Mouse (Mus musculus): ENCODE data around the gene Tsc1. TPM values are rescaled to one million over a fixed set of nuclear protein-coding genes. Genes with fewer than 3 reads are reported as not detected.

Gene Tsc1
- polyA plus RNA-seq, 1 experiment from 2014 or later = 15.7 TPM

GRCm38 (mm10) chr2:28632626-28633025, 8.4 kb upstream of the Tsc1 start:
- 48% methylated on average over 1 of the region's 1 CpGs for WGBS

GRCm38 (mm10) chr2:28633136-28633535, 7.9 kb upstream of the Tsc1 start:
- Histone ChIP-seq H3K4me2 (no peak overlapping the region), H3K36me3 (no peaks in the 10 kb centered on the region), H3K9ac (no peak overlapping the region), H3K9me3 (no peaks in the 10 kb centered on the region), H3K27ac (no peak overlapping the region), H3K4me3 (no peak overlapping the region), H3K4me1 (peaks cover 13% of the 10 kb centered on the region), H3K27me3 (no peaks in the 10 kb centered on the region)
- ATAC-seq (ENCODE audit: insufficient number of reproducible peaks, low FRiP score, low TSS enrichment, low read depth) = no peak
- WGBS = 38% methylated on average over 4 of the region's 4 CpGs

More at GRCm38 (mm10) chr2:28632626-28633025, 8.4 kb upstream of the Tsc1 start:
- Histone ChIP-seq H3K4me2 (no peak overlapping the region), H3K27ac (no peak overlapping the region), H3K4me1 (peaks cover 10% of the 10 kb centered on the region), H3K36me3 (no peaks in the 10 kb centered on the region), H3K9ac (no peak overlapping the region), H3K27me3 (no peaks in the 10 kb centered on the region), H3K4me3 (no peak overlapping the region), H3K9me3 (no peaks in the 10 kb centered on the region)
- ATAC-seq (ENCODE audit: insufficient number of reproducible peaks, low FRiP score, low TSS enrichment, low read depth) = no peak

- H3K4me1 ChIP-seq = peaks cover 13% of the 10 kb centered on the region
- H3K36me3 ChIP-seq = no peaks in the 10 kb centered on the region
- ATAC-seq (ENCODE audit: insufficient number of reproducible peaks, low FRiP score, low TSS enrichment, low read depth) = no peak
- H3K9me3 ChIP-seq = no peaks in the 10 kb centered on the region
- H3K4me3 ChIP-seq = no peak overlapping the region
- no peak overlapping the region for H3K27ac ChIP-seq
- H3K9ac ChIP-seq = no peak overlapping the region
- 75% methylated on average over 1 of the region's 1 CpGs for WGBS
- no peak overlapping the region for H3K4me2 ChIP-seq
- H3K27me3 ChIP-seq = no peaks in the 10 kb centered on the region
Measured at GRCm38 (mm10) chr2:28635199-28635598, 5.8 kb upstream of the Tsc1 start.

- no peaks in the 10 kb centered on the region for H3K9me3 ChIP-seq
- no peak overlapping the region for H3K4me3 ChIP-seq
- ATAC-seq (ENCODE audit: insufficient number of reproducible peaks, low FRiP score, low TSS enrichment, low read depth) = no peak
- H3K27me3 ChIP-seq = no peaks in the 10 kb centered on the region
- 76% methylated on average over 9 of the region's 9 CpGs for WGBS
- no peaks in the 10 kb centered on the region for H3K36me3 ChIP-seq
- H3K4me2 ChIP-seq = no peak overlapping the region
- H3K9ac ChIP-seq = no peak overlapping the region
- peaks cover 21% of the 10 kb centered on the region for H3K4me1 ChIP-seq
- no peak overlapping the region for H3K27ac ChIP-seq
Measured at GRCm38 (mm10) chr2:28637106-28637845, 3.8 kb upstream of the Tsc1 start.

- Histone ChIP-seq H3K4me3 (peak overlapping the region; percentile 12; the same call in 1 of the 2 replicates), H3K9me3 (no peaks in the 10 kb centered on the region), H3K36me3 (no peaks in the 10 kb centered on the region), H3K4me1 (peaks cover 25% of the 10 kb centered on the region), H3K27ac (no peak overlapping the region), H3K4me2 (peak overlapping the region; percentile 32), H3K9ac (no peak overlapping the region), H3K27me3 (no peaks in the 10 kb centered on the region)
- ATAC-seq (ENCODE audit: insufficient number of reproducible peaks, low FRiP score, low TSS enrichment, low read depth) = no peak
- WGBS = 21% methylated on average over 9 of the region's 9 CpGs
Measured at GRCm38 (mm10) chr2:28638352-28638751, 2.7 kb upstream of the Tsc1 start.

- ATAC-seq (ENCODE audit: insufficient number of reproducible peaks, low FRiP score, low TSS enrichment, low read depth) = no peak
- 7% methylated on average over 9 of the region's 9 CpGs for WGBS
- peaks cover 25% of the 10 kb centered on the region for H3K4me1 ChIP-seq
- H3K9me3 ChIP-seq = no peaks in the 10 kb centered on the region
- H3K9ac ChIP-seq = no peak overlapping the region
- no peak overlapping the region for H3K27ac ChIP-seq
- peak overlapping the region; percentile 32 for H3K4me2 ChIP-seq
- H3K36me3 ChIP-seq = no peaks in the 10 kb centered on the region
- H3K4me3 ChIP-seq = peak overlapping the region; percentile 12; the same call in 1 of the 2 replicates
- no peaks in the 10 kb centered on the region for H3K27me3 ChIP-seq
Measured at GRCm38 (mm10) chr2:28638886-28639285, 2.1 kb upstream of the Tsc1 start.

GRCm38 (mm10) chr2:28639794-28640193, 1.2 kb upstream of the Tsc1 start:
- H3K4me2 ChIP-seq = no peak overlapping the region
- WGBS = 60% methylated on average over 7 of the region's 7 CpGs
- H3K27me3 ChIP-seq = no peaks in the 10 kb centered on the region
- H3K27ac ChIP-seq = no peak overlapping the region
- no peak for ATAC-seq (ENCODE audit: insufficient number of reproducible peaks, low FRiP score, low TSS enrichment, low read depth)
- no peak overlapping the region for H3K4me3 ChIP-seq
- H3K9ac ChIP-seq = no peak overlapping the region
- H3K9me3 ChIP-seq = no peaks in the 10 kb centered on the region
- peaks cover 25% of the 10 kb centered on the region for H3K4me1 ChIP-seq
- H3K36me3 ChIP-seq = no peaks in the 10 kb centered on the region

GRCm38 (mm10) chr2:28641435-28641941, 460 bp downstream of the Tsc1 start:
- H3K36me3 ChIP-seq = no peaks in the 10 kb centered on the region
- peak overlapping the region; percentile 89 for H3K27ac ChIP-seq
- H3K9ac ChIP-seq = peak overlapping the region; percentile 88
- H3K27me3 ChIP-seq = no peaks in the 10 kb centered on the region
- H3K9me3 ChIP-seq = no peaks in the 10 kb centered on the region
- peak overlapping the region; percentile 84 for H3K4me2 ChIP-seq
- H3K4me3 ChIP-seq = peak overlapping the region; percentile 98
- ATAC-seq (ENCODE audit: insufficient number of reproducible peaks, low FRiP score, low TSS enrichment, low read depth) = peak; percentile 50
- H3K4me1 ChIP-seq = peaks cover 25% of the 10 kb centered on the region
- WGBS = under 1% methylated on average over 40 of the region's 43 CpGs

GRCm38 (mm10) chr2:28643081-28643480, 2.1 kb downstream of the Tsc1 start:
- Histone ChIP-seq H3K9ac (no peak overlapping the region), H3K27ac (no peak overlapping the region), H3K36me3 (no peaks in the 10 kb centered on the region), H3K27me3 (no peaks in the 10 kb centered on the region), H3K4me3 (no peak overlapping the region), H3K4me1 (peaks cover 23% of the 10 kb centered on the region), H3K4me2 (no peak overlapping the region), H3K9me3 (no peaks in the 10 kb centered on the region)
- WGBS = 53% methylated on average over 3 of the region's 3 CpGs
- ATAC-seq (ENCODE audit: insufficient number of reproducible peaks, low FRiP score, low TSS enrichment, low read depth) = no peak

GRCm38 (mm10) chr2:28650526-28650925, 9.5 kb downstream of the Tsc1 start:
- H3K36me3 ChIP-seq = peaks cover 15% of the 10 kb centered on the region; the same call in 1 of the 2 replicates
- H3K27me3 ChIP-seq = no peaks in the 10 kb centered on the region
- no peak overlapping the region for H3K27ac ChIP-seq
- H3K4me2 ChIP-seq = no peak overlapping the region
- H3K9me3 ChIP-seq = no peaks in the 10 kb centered on the region
- H3K4me3 ChIP-seq = no peak overlapping the region
- H3K9ac ChIP-seq = no peak overlapping the region
- no peak for ATAC-seq (ENCODE audit: insufficient number of reproducible peaks, low FRiP score, low TSS enrichment, low read depth)
- no peaks in the 10 kb centered on the region for H3K4me1 ChIP-seq

GRCm38 (mm10) chr2:28653351-28653750, 12.3 kb downstream of the Tsc1 start:
- Histone ChIP-seq H3K27ac (no peak overlapping the region), H3K4me3 (no peak overlapping the region), H3K9me3 (no peaks in the 10 kb centered on the region), H3K4me1 (no peaks in the 10 kb centered on the region), H3K9ac (no peak overlapping the region), H3K4me2 (no peak overlapping the region), H3K27me3 (no peaks in the 10 kb centered on the region), H3K36me3 (peaks cover 28% of the 10 kb centered on the region)
- WGBS = 96% methylated on average over 7 of the region's 7 CpGs
- ATAC-seq (ENCODE audit: insufficient number of reproducible peaks, low FRiP score, low TSS enrichment, low read depth) = no peak

- Histone ChIP-seq H3K36me3 (peaks cover 37% of the 10 kb centered on the region), H3K4me1 (no peaks in the 10 kb centered on the region), H3K9me3 (no peaks in the 10 kb centered on the region), H3K4me3 (no peak overlapping the region), H3K27ac (no peak overlapping the region), H3K27me3 (no peaks in the 10 kb centered on the region), H3K9ac (no peak overlapping the region), H3K4me2 (no peak overlapping the region)
- ATAC-seq (ENCODE audit: insufficient number of reproducible peaks, low FRiP score, low TSS enrichment, low read depth) = no peak
- WGBS = 63% methylated on average over 2 of the region's 2 CpGs
Measured at GRCm38 (mm10) chr2:28654295-28654694, 13.3 kb downstream of the Tsc1 start.

Data from limb, embryonic 15.5 days (tissue).